Mouse (Mus musculus) liver, embryonic 15.5 days (tissue): ENCODE data around the gene Ccdc151. TPM values are rescaled to one million over a fixed set of nuclear protein-coding genes. Genes with fewer than 3 reads are reported as not detected.

Experiments used
- ATAC-seq: fragments of 200-750 bp; cut with Nextera tagmentation; 2 replicates; pipeline ENCODE4 v1.8.0; 2017; ENCODE audit warnings: moderate number of reproducible peaks, mild to moderate bottlenecking, moderate library complexity; ENCODE audit not compliant: insufficient read depth
- H3K27ac ChIP-seq: fragments of 300-500 bp; sonication (generic); replicated peaks from 2 replicates; pipeline ENCODE4 v1.5.1; 2015; ENCODE audit warnings: mild to moderate bottlenecking, inconsistent platforms
- H3K27me3 ChIP-seq: fragments of 300-500 bp; sonication (generic); 2 replicates; pipeline ENCODE4 v1.6.1; 2015; ENCODE audit warnings: mild to moderate bottlenecking, inconsistent platforms
- H3K36me3 ChIP-seq: fragments of 300-500 bp; sonication (generic); replicated peaks from 2 replicates; pipeline ENCODE4 v1.6.1; 2015; ENCODE audit warnings: moderate library complexity, mild to moderate bottlenecking, inconsistent platforms
- H3K4me1 ChIP-seq: fragments of 300-500 bp; sonication (generic); replicated peaks from 2 replicates; pipeline ENCODE4 v1.6.1; 2015; ENCODE audit warnings: inconsistent platforms
- H3K4me2 ChIP-seq: fragments of 300-500 bp; sonication (generic); 2 replicates; pipeline ENCODE4 v1.6.1; 2015; ENCODE audit warnings: moderate library complexity, mild to moderate bottlenecking, inconsistent platforms
- H3K4me3 ChIP-seq: fragments of 300-500 bp; sonication (generic); replicated peaks from 2 replicates; pipeline ENCODE4 v1.5.1; 2015; ENCODE audit warnings: mild to moderate bottlenecking, inconsistent platforms
- H3K9ac ChIP-seq: fragments of 300-500 bp; sonication (generic); 2 replicates; pipeline ENCODE4 v1.6.1; 2015; ENCODE audit warnings: moderate library complexity, mild to moderate bottlenecking, inconsistent platforms
- H3K9me3 ChIP-seq: fragments of 300-500 bp; sonication (generic); replicated peaks from 2 replicates; pipeline ENCODE4 v1.6.1; 2016; ENCODE audit warnings: inconsistent platforms
- WGBS: fragments of 180-500 bp; shearing (Covaris S2); methylation state at CpG from one replicate; pipeline ENCODE4 v1.1.7; 2015; ENCODE audit warnings: mixed read lengths; ENCODE audit not compliant: insufficient replicate concordance; 5-methylcytosine and 5-hydroxymethylcytosine counted together
- polyA plus RNA-seq: library from polyadenylated mRNA; unstranded; fragments of >200 nt; fragmentation: Nextera tagmentation; extraction: Ambion mirVana; gene quantifications from 2 replicates; pipeline ENCODE4 v1.2.1, GENCODE M21; 2015

The Ccdc151 gene
- polyA plus RNA-seq, 1 experiment from 2014 or later, result not detected

DNA sequence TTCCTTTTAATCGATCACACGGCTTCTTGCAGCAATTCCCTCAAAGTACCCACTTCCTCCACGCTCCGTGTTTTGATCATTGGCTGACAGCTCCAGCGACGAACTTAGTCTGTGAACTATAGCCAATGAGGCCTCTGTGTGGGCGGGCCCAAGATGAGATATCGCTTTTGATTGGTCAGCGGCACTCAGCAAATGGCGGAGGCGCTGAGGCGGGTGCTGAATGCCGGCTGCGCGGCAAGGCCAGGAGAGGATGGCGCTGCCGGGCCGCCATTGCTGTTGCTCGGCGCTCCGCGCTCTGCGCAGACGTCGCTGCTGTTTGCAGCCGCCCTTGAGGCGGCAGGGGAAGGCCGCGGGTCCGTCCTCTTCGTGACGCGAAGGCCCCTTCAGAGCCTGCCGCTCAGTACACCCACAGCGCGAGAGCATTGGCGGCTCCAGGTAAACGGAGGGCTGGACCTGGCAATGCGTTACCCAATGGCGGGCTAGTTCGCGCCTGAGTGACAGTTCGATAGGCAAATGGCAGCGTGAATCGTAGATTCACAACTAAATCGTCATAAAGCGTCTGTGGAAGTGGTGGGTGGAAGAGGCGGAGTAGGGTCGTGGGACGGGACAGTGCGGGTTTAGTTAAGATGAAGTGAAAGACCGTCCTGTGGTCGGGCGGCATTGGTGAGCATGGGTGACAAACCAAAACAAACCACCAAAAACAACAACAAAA lies 46.7 kb downstream of the Ccdc151 start, which contains the start of gene Swsap1:
Gene Swsap1 (plus strand): TSS at position 186 of the 712 bp plus-strand sequence.
- WGBS, result under 1% methylated on average over 54 of the region's 54 CpGs
- H3K4me1 ChIP-seq, result peaks cover 53% of the 10 kb centered on the region
- H3K4me3 ChIP-seq, result peak within 1 kb of the TSS; percentile 80
- ATAC-seq, result peak; percentile 95
- H3K36me3 ChIP-seq, result peaks cover 42% of the 10 kb centered on the region
- H3K9me3 ChIP-seq, result no peaks in the 10 kb centered on the region
- H3K27ac ChIP-seq, result peak within 1 kb of the TSS; percentile 92
- H3K27me3 ChIP-seq, result 0 out of 2 replicates have a peak, but pooled peaks cover 2% of the 10 kb centered on the region
- H3K4me2 ChIP-seq, result peak within 1 kb of the TSS; percentile 88
- peak within 1 kb of the TSS; percentile 84 for H3K9ac ChIP-seq

DNA sequence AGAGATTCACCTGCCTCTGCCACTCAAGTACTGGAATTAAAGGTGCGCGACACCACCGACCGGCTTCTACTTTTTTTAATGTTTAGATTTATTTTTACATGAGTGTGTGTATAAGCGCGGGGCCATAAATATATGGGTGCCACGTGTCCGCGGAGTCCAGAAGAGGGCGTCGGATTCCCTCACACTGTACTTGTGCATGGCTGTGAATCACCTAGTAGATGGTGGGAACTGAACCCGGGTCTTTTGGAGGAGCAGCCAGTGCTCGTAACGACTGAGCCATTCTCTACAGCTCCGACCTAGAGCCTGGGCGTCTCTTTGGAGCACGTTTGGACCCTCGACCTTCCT lies 47.2 kb downstream of the Ccdc151 start:
- H3K36me3 ChIP-seq, result peaks cover 37% of the 10 kb centered on the region
- H3K4me2 ChIP-seq, result peak overlapping the region; percentile 88
- peak overlapping the region; percentile 80 for H3K4me3 ChIP-seq
- H3K27me3 ChIP-seq, result 0 out of 2 replicates have a peak, but pooled peaks cover under 1% of the 10 kb centered on the region
- no peaks in the 10 kb centered on the region for H3K9me3 ChIP-seq
- H3K9ac ChIP-seq, result peak overlapping the region; percentile 84
- under 1% methylated on average over 18 of the region's 18 CpGs for WGBS
- peak overlapping the region; percentile 92 for H3K27ac ChIP-seq
- ATAC-seq, result peak; percentile 67
- peaks cover 48% of the 10 kb centered on the region for H3K4me1 ChIP-seq

DNA sequence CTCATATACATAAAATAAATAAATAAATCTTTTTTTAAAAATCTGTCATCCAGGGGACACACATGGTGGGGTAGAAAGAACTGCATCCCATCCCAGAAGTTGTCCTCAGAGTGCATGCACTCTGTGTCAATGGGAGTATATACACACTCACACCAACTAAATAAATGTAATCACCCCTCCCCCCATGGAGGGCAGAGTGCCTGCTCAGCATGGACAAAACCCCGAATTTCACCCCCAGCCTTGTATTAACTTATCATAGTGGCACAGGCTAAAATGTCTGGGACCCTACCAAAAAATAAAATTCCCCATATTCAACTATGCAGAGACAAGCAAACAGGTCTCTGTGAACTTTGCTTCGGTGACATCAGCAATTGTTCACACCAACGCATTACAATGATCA lies 47.8 kb downstream of the Ccdc151 start:
- H3K4me3 ChIP-seq, result peak overlapping the region; percentile 80
- peak overlapping the region; percentile 88 for H3K4me2 ChIP-seq
- H3K27me3 ChIP-seq, result 0 out of 2 replicates have a peak, but pooled peaks cover 6% of the 10 kb centered on the region
- no peaks in the 10 kb centered on the region for H3K9me3 ChIP-seq
- 65% methylated on average over 3 of the region's 3 CpGs for WGBS
- no peak overlapping the region for H3K9ac ChIP-seq
- no peak overlapping the region for H3K27ac ChIP-seq
- ATAC-seq, result no peak
- H3K4me1 ChIP-seq, result peaks cover 42% of the 10 kb centered on the region
- peaks cover 32% of the 10 kb centered on the region for H3K36me3 ChIP-seq

DNA sequence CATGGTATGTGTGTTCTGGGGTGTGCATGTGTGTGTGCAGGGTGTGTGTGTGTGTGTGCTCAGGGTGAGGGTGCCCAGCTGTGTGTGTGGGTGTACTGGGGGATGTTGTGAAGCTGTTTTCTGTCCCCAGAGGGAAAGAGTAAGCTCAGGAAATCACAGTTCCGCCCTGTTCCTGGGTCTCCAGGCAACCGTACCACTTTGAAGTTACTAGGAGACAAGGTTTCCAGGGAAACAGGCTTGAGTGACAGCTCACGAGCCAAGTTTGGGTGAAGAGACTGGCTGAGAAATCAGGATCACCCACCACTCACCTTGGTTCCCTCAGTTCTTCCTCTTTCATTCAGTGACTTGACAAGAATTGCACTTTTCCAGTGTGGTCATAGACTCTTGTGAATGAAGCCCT lies 48.8 kb downstream of the Ccdc151 start:
- H3K36me3 ChIP-seq, result peaks cover 21% of the 10 kb centered on the region
- H3K27me3 ChIP-seq, result peaks cover 14% of the 10 kb centered on the region
- H3K4me2 ChIP-seq, result no peak overlapping the region
- 28% methylated on average over 3 of the region's 3 CpGs for WGBS
- no peaks in the 10 kb centered on the region for H3K9me3 ChIP-seq
- peaks cover 32% of the 10 kb centered on the region for H3K4me1 ChIP-seq
- no peak overlapping the region for H3K9ac ChIP-seq
- ATAC-seq, result no peak
- no peak overlapping the region for H3K27ac ChIP-seq
- H3K4me3 ChIP-seq, result no peak overlapping the region

DNA sequence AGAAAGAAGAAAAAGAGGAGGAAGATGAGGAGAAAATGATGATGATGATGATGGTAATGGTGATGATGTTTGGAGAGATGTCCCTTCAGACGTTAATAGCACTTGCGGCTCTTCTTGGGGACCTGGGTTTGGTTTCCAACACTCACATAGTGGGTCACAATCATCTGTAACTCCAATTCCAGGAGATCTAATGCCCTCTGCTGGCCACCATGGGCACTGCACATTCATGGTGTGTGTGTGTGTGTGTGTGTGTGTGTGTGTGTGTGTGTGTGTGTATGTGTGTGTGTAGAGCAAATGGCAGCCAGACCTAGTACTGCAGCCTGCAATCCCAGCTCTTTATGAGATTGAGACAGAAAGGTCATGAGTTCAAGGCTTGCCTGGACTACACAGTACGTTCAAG lies 50.5 kb downstream of the Ccdc151 start:
- H3K4me2 ChIP-seq, result no peak overlapping the region
- H3K27ac ChIP-seq, result no peak overlapping the region
- ATAC-seq, result no peak
- H3K4me3 ChIP-seq, result no peak overlapping the region
- no peaks in the 10 kb centered on the region for H3K9me3 ChIP-seq
- peaks cover 5% of the 10 kb centered on the region; the same call in 1 of the 2 replicates for H3K36me3 ChIP-seq
- peaks cover 29% of the 10 kb centered on the region for H3K27me3 ChIP-seq
- peaks cover 25% of the 10 kb centered on the region for H3K4me1 ChIP-seq
- H3K9ac ChIP-seq, result no peak overlapping the region
- WGBS, result 62% methylated on average over 3 of the region's 3 CpGs

DNA sequence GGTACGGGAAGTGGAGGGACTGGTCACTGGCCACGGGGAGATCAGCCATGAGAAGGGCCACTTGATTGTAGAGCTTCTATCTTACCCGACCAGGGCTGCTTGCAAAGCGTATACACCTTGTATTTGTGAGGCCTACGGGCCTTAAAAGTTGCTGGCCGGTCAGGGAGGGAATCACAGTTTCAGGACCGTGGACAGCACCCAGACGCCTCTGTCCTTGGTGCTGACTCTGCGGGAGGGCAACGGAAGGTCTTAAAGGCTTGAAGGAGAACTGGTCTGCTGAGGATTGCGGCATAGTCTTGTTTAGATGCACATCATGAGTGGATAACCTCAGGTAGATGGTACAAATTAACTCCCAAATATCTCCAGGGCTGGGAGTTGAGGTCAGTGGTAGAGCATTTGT lies 52.1 kb downstream of the Ccdc151 start:
- H3K36me3 ChIP-seq, result no peaks in the 10 kb centered on the region
- no peaks in the 10 kb centered on the region for H3K9me3 ChIP-seq
- no peak overlapping the region for H3K4me2 ChIP-seq
- 15% methylated on average over 11 of the region's 11 CpGs for WGBS
- no peak overlapping the region for H3K27ac ChIP-seq
- H3K27me3 ChIP-seq, result peaks cover 29% of the 10 kb centered on the region
- peaks cover 15% of the 10 kb centered on the region for H3K4me1 ChIP-seq
- no peak overlapping the region for H3K9ac ChIP-seq
- no peak overlapping the region for H3K4me3 ChIP-seq
- no peak for ATAC-seq

DNA sequence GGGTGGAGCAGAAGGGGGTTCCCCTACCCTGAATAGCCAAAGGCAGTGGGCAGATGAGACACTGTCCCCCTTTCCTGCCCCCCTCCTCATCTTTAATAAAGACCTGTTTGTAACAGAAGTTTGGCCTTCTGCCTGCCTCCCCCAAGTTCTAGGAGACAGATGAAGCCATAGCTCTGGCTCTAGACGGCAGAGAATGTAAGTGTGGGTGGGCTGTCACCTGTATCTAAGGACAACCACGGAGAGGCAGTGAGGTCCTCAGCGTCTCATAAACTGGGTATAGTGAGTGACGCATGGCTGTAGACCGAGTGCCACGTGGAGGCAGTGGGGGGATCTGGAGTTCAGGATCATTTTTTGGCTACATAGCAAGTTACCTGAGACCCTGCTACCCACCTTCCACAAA lies 53.6 kb downstream of the Ccdc151 start:
- Histone ChIP-seq H3K4me2 (no peak overlapping the region), H3K27ac (no peak overlapping the region), H3K36me3 (no peaks in the 10 kb centered on the region), H3K4me3 (no peak overlapping the region), H3K4me1 (peaks cover 14% of the 10 kb centered on the region), H3K9me3 (no peaks in the 10 kb centered on the region), H3K9ac (no peak overlapping the region), H3K27me3 (peaks cover 39% of the 10 kb centered on the region)
- ATAC-seq, result no peak
- WGBS, result 61% methylated on average over 6 of the region's 6 CpGs

DNA sequence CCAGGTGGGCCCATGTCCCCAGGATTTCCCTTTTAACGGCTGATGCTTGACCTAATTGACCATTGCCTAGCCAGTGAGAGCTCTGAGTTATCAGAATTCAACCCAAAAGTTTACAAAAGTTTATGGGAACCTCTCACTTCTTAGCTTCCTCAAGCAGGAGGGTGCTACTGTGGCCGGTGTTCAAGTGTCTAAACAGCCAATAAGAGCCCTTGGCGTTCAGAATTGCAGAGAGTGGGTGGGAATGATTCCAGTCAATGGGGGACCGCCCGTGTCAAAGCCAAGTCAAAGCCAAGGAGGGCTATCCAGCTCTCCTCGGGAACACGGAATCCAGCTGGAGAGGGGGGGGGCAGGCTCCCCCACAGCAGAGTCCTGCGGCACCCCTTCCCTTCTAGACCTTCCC lies 54.3 kb downstream of the Ccdc151 start:
- Histone ChIP-seq H3K4me3 (no peak overlapping the region), H3K36me3 (no peaks in the 10 kb centered on the region), H3K9ac (no peak overlapping the region), H3K4me2 (no peak overlapping the region), H3K9me3 (no peaks in the 10 kb centered on the region), H3K27ac (no peak overlapping the region), H3K27me3 (peaks cover 44% of the 10 kb centered on the region), H3K4me1 (peaks cover 14% of the 10 kb centered on the region)
- ATAC-seq, result no peak
- WGBS, result 40% methylated on average over 8 of the region's 8 CpGs

DNA sequence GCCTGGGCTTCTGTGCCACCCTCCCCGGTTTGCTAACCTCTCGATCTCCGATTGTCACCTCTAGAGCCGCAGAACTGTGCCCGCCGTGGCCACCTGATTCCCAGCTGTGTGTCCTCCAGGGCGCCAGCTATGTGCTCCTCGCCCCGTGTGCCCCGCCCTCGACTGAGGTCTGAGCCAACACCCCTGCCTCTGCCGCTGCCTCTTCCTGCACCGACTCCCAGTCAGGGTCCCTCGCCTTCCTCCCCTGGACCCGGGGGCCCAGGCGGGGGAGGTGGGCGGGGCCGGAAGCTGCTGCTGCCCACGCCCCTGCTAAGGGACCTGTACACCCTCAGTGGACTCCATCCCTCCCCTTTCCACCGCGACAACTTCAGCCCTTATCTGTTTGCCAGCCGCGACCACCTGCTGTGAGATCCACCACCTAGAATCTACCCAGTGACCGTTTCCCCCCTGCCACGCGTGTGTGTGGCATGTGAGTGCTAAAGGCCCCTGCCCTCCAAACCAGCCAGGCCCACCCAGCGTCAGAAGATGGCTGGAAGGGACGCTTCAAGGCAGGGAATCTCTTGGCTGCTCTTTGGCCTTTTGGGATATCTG lies 54.8 kb downstream of the Ccdc151 start:
- 2% methylated on average over 27 of the region's 28 CpGs for WGBS
- Histone ChIP-seq H3K4me3 (no peak overlapping the region), H3K27me3 (peaks cover 44% of the 10 kb centered on the region), H3K36me3 (no peaks in the 10 kb centered on the region), H3K9me3 (no peaks in the 10 kb centered on the region), H3K4me1 (peaks cover 14% of the 10 kb centered on the region), H3K27ac (no peak overlapping the region), H3K4me2 (peak overlapping the region; percentile 25), H3K9ac (no peak overlapping the region)
- no peak for ATAC-seq

DNA sequence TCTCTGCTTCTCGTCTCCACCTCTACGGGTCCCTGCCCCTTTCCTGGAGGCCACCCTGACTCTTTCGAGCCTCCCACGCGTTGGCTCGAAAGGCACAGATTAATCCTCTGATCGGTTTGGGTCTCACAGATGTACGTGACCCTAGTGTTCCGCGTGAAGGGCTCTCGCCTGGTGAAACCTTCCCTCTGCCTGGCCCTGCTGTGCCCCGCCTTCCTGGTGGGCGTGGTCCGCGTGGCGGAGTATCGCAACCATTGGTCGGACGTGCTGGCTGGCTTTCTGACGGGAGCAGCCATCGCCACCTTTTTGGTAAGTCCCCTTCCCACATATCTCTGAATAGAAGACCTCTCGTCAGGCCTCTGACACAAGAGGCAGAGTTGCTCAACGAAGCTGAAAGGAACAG lies 58.2 kb downstream of the Ccdc151 start:
- Histone ChIP-seq H3K4me3 (no peak overlapping the region), H3K27ac (no peak overlapping the region), H3K27me3 (peaks cover 37% of the 10 kb centered on the region), H3K36me3 (no peaks in the 10 kb centered on the region), H3K9me3 (no peaks in the 10 kb centered on the region), H3K4me1 (peaks cover 14% of the 10 kb centered on the region), H3K4me2 (peak overlapping the region; percentile 10), H3K9ac (no peak overlapping the region)
- WGBS, result 16% methylated on average over 23 of the region's 23 CpGs
- 0 out of 2 replicates have a peak, but pooled peaks have one; percentile 17 for ATAC-seq

DNA sequence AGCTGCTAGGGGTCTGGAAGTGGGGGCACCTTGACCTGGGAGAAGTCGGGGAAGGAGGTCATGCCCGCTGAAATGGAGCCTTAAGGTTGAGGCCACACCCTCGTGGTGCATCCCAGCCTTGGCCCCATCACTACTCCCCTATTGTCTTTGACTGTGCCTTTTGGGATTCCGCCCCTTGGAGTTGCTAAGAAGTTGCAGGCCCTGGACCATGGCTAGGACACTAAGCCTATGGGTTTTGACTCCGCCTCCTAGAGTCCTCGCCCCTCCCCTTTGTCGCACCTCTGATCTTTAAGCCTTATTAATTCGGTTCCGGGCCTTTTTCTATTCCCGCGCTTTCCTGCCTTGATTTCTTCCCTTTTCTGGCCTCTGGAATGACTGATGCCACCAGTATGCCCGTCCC lies 58.8 kb downstream of the Ccdc151 start:
- Histone ChIP-seq H3K4me1 (peaks cover 14% of the 10 kb centered on the region), H3K9ac (no peak overlapping the region), H3K4me3 (no peak overlapping the region), H3K27me3 (peaks cover 31% of the 10 kb centered on the region), H3K27ac (no peak overlapping the region), H3K9me3 (no peaks in the 10 kb centered on the region), H3K4me2 (no peak overlapping the region), H3K36me3 (no peaks in the 10 kb centered on the region)
- no peak for ATAC-seq
- 38% methylated on average over 12 of the region's 12 CpGs for WGBS
